13 mouse cellular contexts compared by ENCODE assay signal in the genomic region with DNA sequence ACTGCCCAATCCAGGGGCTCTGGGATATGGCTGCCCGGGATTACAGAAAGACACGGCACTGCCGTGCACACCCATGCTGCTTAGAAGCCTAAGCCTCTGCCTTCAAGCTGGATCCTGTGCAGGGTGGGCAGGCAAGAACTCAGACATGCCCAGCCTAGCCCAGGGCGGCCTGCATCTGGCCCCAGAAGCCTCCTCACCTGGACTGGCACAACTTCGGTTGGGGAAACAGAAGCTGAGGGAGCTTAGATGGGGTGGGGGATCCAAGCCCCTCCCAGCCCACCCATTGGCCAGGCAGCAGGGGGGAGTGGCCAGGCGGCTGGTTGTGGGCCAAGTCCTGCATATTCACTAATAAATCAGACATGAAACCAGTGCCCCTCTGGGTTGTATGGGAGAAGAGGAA. TPM values are rescaled to one million over a fixed set of nuclear protein-coding genes. Genes with fewer than 3 reads are reported as not detected.
DNase-seq lines count a peak whose midpoint lies in the region; ATAC-seq and TF ChIP-seq lines count a peak whose summit lies in the region.
"Had no signal": no experiment of that assay in that cellular context is flagged by ENCODE, and none has a peak within 500 bp of the region (broad histone marks: within the 10 kb centered on the region; RNA-seq: fewer than 3 reads in every experiment).

No protein-coding gene starts in this region.

- 0 out of 2 replicates have a peak, but pooled peaks cover 5% of the 10 kb centered on the region for H3K9me3 ChIP-seq in hindbrain, embryonic 12.5 days (replicated peaks)
- no peaks in the 10 kb centered on the region for H3K9me3 ChIP-seq in hindbrain, embryonic 11.5 days (ENCODE audit: control insufficient read depth, low read length)
- H3K9me3 ChIP-seq in E14TG2a.4 (ENCODE audit: low read length): no peaks in the 10 kb centered on the region
- H3K9me3 ChIP-seq in ES-E14 (ENCODE audit: control insufficient read depth, insufficient read depth, low read depth, low read length): no peaks in the 10 kb centered on the region
- H3K9me3 ChIP-seq in intestine, embryonic 15.5 days: no peaks in the 10 kb centered on the region
- H3K9me3 ChIP-seq in liver, embryonic 11.5 days (ENCODE audit: control insufficient read depth, low read length): no peaks in the 10 kb centered on the region
- H3K9me3 ChIP-seq: midbrain, embryonic 10.5 days had no signal

- 0 out of 2 replicates have a peak overlapping the region, but pooled peaks have one; percentile 17 for H3K27ac ChIP-seq in hindbrain, embryonic 12.5 days
- H3K27ac ChIP-seq in hindbrain, embryonic 11.5 days (ENCODE audit: low read depth, low read length): no peak overlapping the region
- H3K27ac ChIP-seq in ES-E14 (ENCODE audit: insufficient read depth, low read depth, low read length, poor library complexity, severe bottlenecking): no peak overlapping the region
- peak overlapping the region; percentile 79 for H3K27ac ChIP-seq in intestine, embryonic 15.5 days
- no peak overlapping the region for H3K27ac ChIP-seq in liver, embryonic 11.5 days (ENCODE audit: low read depth, low read length)
- H3K27ac ChIP-seq: left cerebral cortex, adult 2 months had no signal

- ATAC-seq in hindbrain, embryonic 12.5 days (ENCODE audit: low FRiP score): no peak
- no peak for ATAC-seq in hindbrain, embryonic 11.5 days (ENCODE audit: low FRiP score)
- ATAC-seq in intestine, embryonic 15.5 days: peak; percentile 12; the same call in 1 of the 2 replicates
- no peak for ATAC-seq in liver, embryonic 11.5 days (replicated peaks; ENCODE audit: low FRiP score)

- H3K4me3 ChIP-seq in hindbrain, embryonic 12.5 days: no peak overlapping the region
- no peak overlapping the region for H3K4me3 ChIP-seq in hindbrain, embryonic 11.5 days (ENCODE audit: low read depth, low read length)
- H3K4me3 ChIP-seq in E14TG2a.4 (replicated peaks; ENCODE audit: low read length): peak overlapping the region; percentile 52
- H3K4me3 ChIP-seq in ES-E14 (ENCODE audit: insufficient read depth in 1 of 2, low read depth in 1 of 2, low read length in 2 of 2, poor library complexity in 1 of 2, severe bottlenecking in 1 of 2): peak overlapping the region in 1 of 2 experiments; percentile 44; a peak in 1 of 4 replicates
- no peak overlapping the region for H3K4me3 ChIP-seq in intestine, embryonic 15.5 days (replicated peaks)
- H3K4me3 ChIP-seq in liver, embryonic 11.5 days (ENCODE audit: low read depth, low read length): no peak overlapping the region
- H3K4me3 ChIP-seq: left cerebral cortex, adult 2 months; midbrain, embryonic 10.5 days had no signal

- no peak overlapping the region for H3K9ac ChIP-seq in hindbrain, embryonic 12.5 days
- no peak overlapping the region for H3K9ac ChIP-seq in hindbrain, embryonic 11.5 days (ENCODE audit: low read depth, low read length)
- H3K9ac ChIP-seq in ES-E14 (ENCODE audit: insufficient read depth, low read depth, low read length, poor library complexity, severe bottlenecking): peak overlapping the region; percentile 3; the same call in 1 of the 2 replicates
- H3K9ac ChIP-seq in intestine, embryonic 15.5 days: no peak overlapping the region
- no peak overlapping the region for H3K9ac ChIP-seq in liver, embryonic 11.5 days (ENCODE audit: low read depth, low read length)

- peaks cover 7% of the 10 kb centered on the region; the same call in 1 of the 2 replicates for H3K4me1 ChIP-seq in hindbrain, embryonic 12.5 days
- no peaks in the 10 kb centered on the region for H3K4me1 ChIP-seq in hindbrain, embryonic 11.5 days (replicated peaks; ENCODE audit: control insufficient read depth, insufficient read depth, low read length)
- H3K4me1 ChIP-seq in E14TG2a.4 (replicated peaks; ENCODE audit: low read depth, low read length): peaks cover 69% of the 10 kb centered on the region
- H3K4me1 ChIP-seq in ES-E14 (ENCODE audit: control insufficient read depth in 2 of 2, insufficient read depth in 2 of 2, low read length in 2 of 2, poor library complexity in 1 of 2): peaks cover 2 to 8% of the 10 kb centered on the region in 2 experiments; a peak in 1 of 4 replicates
- peaks cover 28% of the 10 kb centered on the region for H3K4me1 ChIP-seq in intestine, embryonic 15.5 days (replicated peaks)
- H3K4me1 ChIP-seq in liver, embryonic 11.5 days (replicated peaks; ENCODE audit: control insufficient read depth, insufficient read depth, low read length): 0 out of 2 replicates have a peak, but pooled peaks cover 2% of the 10 kb centered on the region

- H3K4me2 ChIP-seq in hindbrain, embryonic 12.5 days (replicated peaks): no peak overlapping the region
- H3K4me2 ChIP-seq in hindbrain, embryonic 11.5 days (replicated peaks; ENCODE audit: low read depth, low read length): no peak overlapping the region
- H3K4me2 ChIP-seq in intestine, embryonic 15.5 days (replicated peaks): no peak overlapping the region
- no peak overlapping the region for H3K4me2 ChIP-seq in liver, embryonic 11.5 days

- peaks cover 42% of the 10 kb centered on the region for H3K36me3 ChIP-seq in hindbrain, embryonic 12.5 days
- no peaks in the 10 kb centered on the region for H3K36me3 ChIP-seq in hindbrain, embryonic 11.5 days (ENCODE audit: control insufficient read depth, insufficient read depth, low read length)
- H3K36me3 ChIP-seq in E14TG2a.4 (ENCODE audit: insufficient read depth, low read length) (peaks cover 100% of the 10 kb centered on the region), ES-E14 (ENCODE audit: control insufficient read depth, insufficient read depth, low read length, poor library complexity, severe bottlenecking) (peaks cover 57% of the 10 kb centered on the region)
- H3K36me3 ChIP-seq in intestine, embryonic 15.5 days: peaks cover 34% of the 10 kb centered on the region
- peaks cover 48% of the 10 kb centered on the region for H3K36me3 ChIP-seq in liver, embryonic 11.5 days (ENCODE audit: control insufficient read depth, insufficient read depth, low read length)

- no peaks in the 10 kb centered on the region for H3K27me3 ChIP-seq in hindbrain, embryonic 12.5 days
- no peaks in the 10 kb centered on the region for H3K27me3 ChIP-seq in hindbrain, embryonic 11.5 days (ENCODE audit: control insufficient read depth, insufficient read depth, low read length)
- H3K27me3 ChIP-seq in E14TG2a.4 (ENCODE audit: insufficient read depth, low read length): no peaks in the 10 kb centered on the region
- H3K27me3 ChIP-seq in intestine, embryonic 15.5 days (replicated peaks): no peaks in the 10 kb centered on the region
- H3K27me3 ChIP-seq in liver, embryonic 11.5 days (replicated peaks; ENCODE audit: control insufficient read depth, insufficient read depth, low read length): no peaks in the 10 kb centered on the region

- no peak for DNase-seq in hindbrain, embryonic 11.5 days (ENCODE audit: low spot score)
- DNase-seq in ES-E14 (ENCODE audit: low read depth, low spot score): no peak
- DNase-seq in cerebellum, postnatal 14 days: no peak
- DNase-seq in liver, embryonic 11.5 days (ENCODE audit: low spot score): no peak
- DNase-seq: adrenal gland, adult 8-10 months; embryo, embryonic 11 days; lung, adult 18-20 months had no signal

- 71% methylated on average over 6 of the region's 6 CpGs for WGBS in hindbrain, embryonic 12.5 days
- 67% methylated on average over 6 of the region's 6 CpGs for WGBS in hindbrain, embryonic 11.5 days
- WGBS in intestine, embryonic 15.5 days: 59% methylated on average over 6 of the region's 6 CpGs
- 72% methylated on average over 6 of the region's 6 CpGs for WGBS in liver, embryonic 11.5 days

- in situ Hi-C loops in ES-E14 (cut with MboI; ENCODE audit: low sequenced_read_pairs in 2 of 2, unreplicated experiment in 2 of 2): no loop called here

- no peak for TF ChIP-seq CTCF in E14TG2a.4 (conservative IDR thresholded peaks at IDR 0.05; ENCODE audit: low read length)

TF ChIP-seq in ES-E14, 5 proteins besides CTCF, POLR2A, EP300 and RAD21 (continues in another document):
- no peak for TF ChIP-seq MAFK (IDR thresholded peaks at IDR 0.05; ENCODE audit: insufficient read depth, low read depth, low read length)

RNA-seq across cellular contexts. Expression of a gene that starts 22.2 kb away (rescaled TPM):
- polyA plus RNA-seq in hindbrain, embryonic 12.5 days (2016; fragmentation: Nextera tagmentation; extraction: Ambion mirVana): 19.5 and 20.1 TPM in 2 replicates
- 11.2 and 13.6 TPM in 2 replicates for polyA plus RNA-seq in hindbrain, embryonic 11.5 days (2014; fragmentation: Nextera tagmentation; extraction: Ambion mirVana)
- 61.2 and 84.6 TPM in 2 replicates for total RNA-seq in ES-E14 (2012; rRNA removed)
- polyA plus RNA-seq in intestine, embryonic 15.5 days (2015; fragmentation: Nextera tagmentation; extraction: Ambion mirVana): 30.1 and 35.5 TPM in 2 replicates
- 46.2 and 47.1 TPM in 2 replicates for polyA plus RNA-seq in liver, embryonic 11.5 days (2014; fragmentation: Nextera tagmentation; extraction: Ambion mirVana)

RNA-seq across cellular contexts. Expression of a gene that starts 31.1 kb away (rescaled TPM):
- 99.0 and 101 TPM in 2 replicates for polyA plus RNA-seq in hindbrain, embryonic 12.5 days (2016; fragmentation: Nextera tagmentation; extraction: Ambion mirVana)
- 77.3 and 79.9 TPM in 2 replicates for polyA plus RNA-seq in hindbrain, embryonic 11.5 days (2014; fragmentation: Nextera tagmentation; extraction: Ambion mirVana)
- 68.0 and 72.4 TPM in 2 replicates for total RNA-seq in ES-E14 (2012; rRNA removed)
- 95.7 and 99.6 TPM in 2 replicates for polyA plus RNA-seq in intestine, embryonic 15.5 days (2015; fragmentation: Nextera tagmentation; extraction: Ambion mirVana)
- 83.4 and 84.5 TPM in 2 replicates for polyA plus RNA-seq in liver, embryonic 11.5 days (2014; fragmentation: Nextera tagmentation; extraction: Ambion mirVana)

RNA-seq across cellular contexts. Expression of a gene that starts 35.4 kb away (rescaled TPM):
- polyA plus RNA-seq in hindbrain, embryonic 12.5 days (2016; fragmentation: Nextera tagmentation; extraction: Ambion mirVana): 31.6 and 32.1 TPM in 2 replicates
- 18.1 and 23.1 TPM in 2 replicates for polyA plus RNA-seq in hindbrain, embryonic 11.5 days (2014; fragmentation: Nextera tagmentation; extraction: Ambion mirVana)
- total RNA-seq in ES-E14 (2012; rRNA removed): 18.3 and 36.8 TPM in 2 replicates
- 62.6 and 63.2 TPM in 2 replicates for polyA plus RNA-seq in intestine, embryonic 15.5 days (2015; fragmentation: Nextera tagmentation; extraction: Ambion mirVana)
- polyA plus RNA-seq in liver, embryonic 11.5 days (2014; fragmentation: Nextera tagmentation; extraction: Ambion mirVana): 39.2 and 40.1 TPM in 2 replicates

RNA-seq across cellular contexts. Expression of a gene that starts 39.1 kb away (rescaled TPM):
- 33.5 and 34.8 TPM in 2 replicates for polyA plus RNA-seq in hindbrain, embryonic 12.5 days (2016; fragmentation: Nextera tagmentation; extraction: Ambion mirVana)
- 25.9 and 27.6 TPM in 2 replicates for polyA plus RNA-seq in hindbrain, embryonic 11.5 days (2014; fragmentation: Nextera tagmentation; extraction: Ambion mirVana)
- 1.7 and 1.8 TPM in 2 replicates for total RNA-seq in ES-E14 (2012; rRNA removed)
- 27.8 and 28.6 TPM in 2 replicates for polyA plus RNA-seq in intestine, embryonic 15.5 days (2015; fragmentation: Nextera tagmentation; extraction: Ambion mirVana)
- 13.4 and 14.2 TPM in 2 replicates for polyA plus RNA-seq in liver, embryonic 11.5 days (2014; fragmentation: Nextera tagmentation; extraction: Ambion mirVana)

RNA-seq across cellular contexts. Expression of a gene that starts 59.1 kb away (rescaled TPM):
- 1.6 and 2.0 TPM in 2 replicates for polyA plus RNA-seq in hindbrain, embryonic 12.5 days (2016; fragmentation: Nextera tagmentation; extraction: Ambion mirVana)
- polyA plus RNA-seq in hindbrain, embryonic 11.5 days (2014; fragmentation: Nextera tagmentation; extraction: Ambion mirVana): 2.3 and 3.0 TPM in 2 replicates
- total RNA-seq in ES-E14 (2012; rRNA removed): not detected in 2 replicates
- 0.13 and 0.34 TPM in 2 replicates for polyA plus RNA-seq in intestine, embryonic 15.5 days (2015; fragmentation: Nextera tagmentation; extraction: Ambion mirVana)
- polyA plus RNA-seq in liver, embryonic 11.5 days (2014; fragmentation: Nextera tagmentation; extraction: Ambion mirVana): 0.22 TPM in 1 of 2 replicates, not detected in the other
- total RNA-seq: adrenal gland, adult 8-10 months; G1E had no signal
- polyA plus RNA-seq: G1E had no signal

Comparison
In these comparisons a context has a peak if more than half of its experiments do, and no peak if none do; other contexts are left out.
1. H3K27ac ChIP-seq: peak in hindbrain, embryonic 12.5 days (single experiment) and intestine, embryonic 15.5 days (single experiment); none in hindbrain, embryonic 11.5 days (single experiment), ES-E14 (single experiment) and liver, embryonic 11.5 days (single experiment).